Mouse (Mus musculus): Measurements from ENCODE around the gene Prpf31.
"Not testable (repeated sequence)": the region's sequence is repeated elsewhere in the genome, so short reads cannot be mapped to it uniquely, and the experiment has no call there.

Gene Prpf31

DNA sequence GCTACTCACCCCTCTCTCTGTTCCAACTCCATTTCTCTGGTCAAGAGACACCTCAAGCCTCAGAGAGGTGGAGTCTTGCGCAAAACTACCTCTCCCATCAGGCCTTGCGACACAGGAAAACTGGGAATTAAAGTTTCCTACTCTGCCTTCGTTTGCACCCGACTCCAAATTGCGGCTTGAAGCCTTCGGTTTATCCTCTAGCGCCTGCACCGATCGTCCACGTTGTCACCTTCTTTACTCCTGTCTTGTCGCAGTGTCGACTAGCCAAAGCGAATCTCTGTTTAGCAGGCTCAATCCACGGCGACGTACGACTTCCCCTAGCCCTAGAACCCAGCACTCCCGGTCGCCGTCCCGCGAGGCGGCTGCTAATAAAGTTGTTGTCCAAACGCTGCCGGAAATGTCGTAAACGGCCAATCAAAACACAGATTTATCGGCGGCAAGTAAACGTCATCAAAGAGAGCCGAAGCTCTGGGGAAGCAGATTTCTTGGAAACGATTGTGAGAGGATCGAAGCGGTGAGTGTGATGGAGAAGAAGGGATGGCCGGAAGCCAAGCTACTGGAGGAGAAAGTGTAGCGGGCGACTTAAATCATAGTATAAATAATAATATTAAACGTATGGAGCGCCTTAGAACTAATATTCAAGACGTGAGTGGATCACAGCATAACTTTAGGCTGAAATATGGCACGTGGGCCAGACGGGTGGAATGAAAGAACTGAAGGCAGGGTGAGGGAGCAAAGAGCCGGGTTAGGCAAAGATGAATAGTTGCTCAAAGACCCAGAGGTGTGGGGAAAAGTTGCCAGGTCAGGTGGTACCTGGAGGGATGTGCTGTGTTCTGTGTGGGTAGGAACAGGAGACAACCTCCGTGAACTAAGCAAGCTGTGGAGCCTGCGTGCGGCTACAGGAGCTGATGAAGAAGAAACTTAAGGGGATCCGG, at the start of gene Prpf31, which contains the start of gene Tfpt:
TSS of gene Prpf31 (plus strand) at position 443 of the 935 bp plus-strand sequence.
TSS of gene Tfpt (minus strand) at position 387 of the 935 bp plus-strand sequence.
- DNase-seq: peak; percentile 95

DNA sequence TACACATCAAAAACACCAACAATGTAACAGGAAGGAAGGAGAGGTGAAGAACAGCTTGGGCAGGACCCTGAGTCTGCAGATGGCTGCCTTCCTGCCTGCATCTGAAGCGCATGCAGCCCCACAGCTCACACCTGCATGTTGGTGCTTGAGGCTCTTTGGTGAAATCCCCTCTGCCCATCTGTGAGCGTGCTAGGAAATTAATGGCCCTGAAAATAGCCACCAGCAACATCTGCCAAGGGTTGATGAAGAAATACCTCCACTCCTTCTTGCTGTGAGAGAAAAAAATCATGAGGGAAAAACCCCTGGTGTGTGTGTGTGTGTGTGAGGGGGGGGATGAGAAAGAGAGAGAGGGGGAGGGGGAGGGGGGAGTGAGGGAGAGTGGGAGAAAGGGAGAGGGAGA, 49.8 kb upstream of the Prpf31 start:
- DNase-seq: no peak

DNA sequence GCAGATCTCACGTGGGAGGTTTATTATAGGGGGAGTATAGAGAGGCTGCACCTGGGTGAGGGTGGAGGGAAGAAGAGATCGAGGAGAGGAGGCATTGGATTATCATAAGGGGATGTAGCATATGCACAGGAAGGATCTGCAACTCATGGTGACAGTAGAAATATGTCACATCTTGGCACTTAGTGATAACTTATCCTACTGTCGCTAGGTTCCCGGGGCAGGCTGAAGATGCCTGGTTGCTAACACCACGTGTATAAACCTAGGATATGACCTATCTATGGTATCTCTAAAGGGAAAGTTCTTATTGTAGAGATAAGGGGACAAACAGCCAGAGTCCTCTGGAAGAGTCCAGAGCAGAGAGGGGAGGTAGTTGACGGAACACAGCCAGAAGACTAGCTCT, 44.0 kb upstream of the Prpf31 start:
- DNase-seq: no peak

DNA sequence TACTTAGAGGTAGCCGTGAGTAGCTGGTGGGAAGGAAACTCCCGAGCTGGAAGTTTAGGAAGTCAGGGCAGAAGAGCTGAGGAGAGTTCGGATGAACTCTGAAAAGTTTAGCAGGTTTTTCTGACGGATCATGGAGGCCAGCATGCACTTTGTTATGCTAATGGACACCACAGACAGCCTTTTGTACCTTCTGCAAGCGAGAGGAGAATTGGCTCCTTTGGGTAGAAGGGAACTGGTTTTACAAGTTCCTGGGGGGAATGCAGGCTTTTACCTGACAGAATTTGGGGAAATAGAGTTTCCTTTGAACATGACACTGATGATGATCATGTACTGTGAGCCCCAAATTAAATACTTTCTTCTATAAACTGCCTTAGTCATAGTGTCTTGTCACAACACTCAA, 43.5 kb upstream of the Prpf31 start:
- DNase-seq: no peak

DNA sequence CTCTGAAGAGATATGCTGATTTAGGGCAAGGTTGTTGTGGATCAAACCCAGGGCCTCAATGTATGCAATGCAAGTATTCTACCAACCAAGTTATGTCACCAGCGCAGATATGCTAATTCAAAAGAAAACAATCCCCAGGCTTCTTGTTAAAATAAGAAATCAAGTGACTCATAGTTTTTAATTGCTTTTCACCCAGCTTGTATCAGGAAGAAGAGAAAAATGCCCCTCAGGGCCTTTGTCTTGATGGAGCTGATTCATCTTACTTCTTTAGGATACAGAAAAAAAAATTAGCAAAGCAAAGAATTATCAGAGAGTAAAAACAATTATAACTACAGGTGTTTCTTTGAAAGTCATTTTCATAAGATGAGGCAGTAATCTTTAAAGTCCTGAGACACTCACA, 42.5 kb upstream of the Prpf31 start:
- no peak for DNase-seq

DNA sequence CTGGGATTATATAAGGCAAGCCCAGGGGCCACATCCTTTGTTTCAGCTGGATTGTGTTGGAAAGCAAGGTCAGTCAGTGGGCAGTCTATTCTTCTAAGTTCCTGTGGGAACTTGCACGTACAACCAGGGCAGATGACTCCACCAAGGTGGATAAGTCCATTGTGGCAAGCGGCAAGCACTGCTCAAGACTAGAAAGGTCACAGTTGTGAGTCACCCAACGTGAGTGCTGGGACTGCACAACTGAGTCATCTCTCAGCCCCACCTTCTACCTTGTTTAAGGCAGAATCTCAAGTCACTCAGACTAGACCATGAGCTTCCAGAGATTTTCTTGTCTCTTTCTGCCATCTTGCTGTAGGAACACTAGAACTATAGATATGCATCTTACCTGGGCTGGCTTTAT, 39.2 kb upstream of the Prpf31 start:
- no peak for DNase-seq

DNA sequence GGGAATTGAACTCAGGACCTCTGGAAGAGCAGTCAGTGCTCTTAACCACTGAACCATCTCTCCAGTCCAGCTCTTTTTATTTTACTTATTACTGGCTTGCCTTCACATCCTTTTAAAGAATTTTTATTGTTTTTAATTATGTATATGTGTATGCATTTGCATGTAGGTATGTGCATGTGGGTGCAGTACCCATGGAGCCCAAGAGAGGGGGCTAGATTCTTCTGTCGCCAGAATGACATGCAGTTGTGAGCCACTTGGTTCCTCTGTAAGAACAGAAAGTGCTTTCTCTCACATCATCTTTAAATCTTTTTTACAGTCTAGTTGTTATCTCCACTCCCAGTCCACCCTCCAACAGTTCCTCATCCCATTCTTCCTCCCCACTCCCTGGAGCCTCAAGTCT, 38.3 kb upstream of the Prpf31 start:
- no peak for DNase-seq

DNA sequence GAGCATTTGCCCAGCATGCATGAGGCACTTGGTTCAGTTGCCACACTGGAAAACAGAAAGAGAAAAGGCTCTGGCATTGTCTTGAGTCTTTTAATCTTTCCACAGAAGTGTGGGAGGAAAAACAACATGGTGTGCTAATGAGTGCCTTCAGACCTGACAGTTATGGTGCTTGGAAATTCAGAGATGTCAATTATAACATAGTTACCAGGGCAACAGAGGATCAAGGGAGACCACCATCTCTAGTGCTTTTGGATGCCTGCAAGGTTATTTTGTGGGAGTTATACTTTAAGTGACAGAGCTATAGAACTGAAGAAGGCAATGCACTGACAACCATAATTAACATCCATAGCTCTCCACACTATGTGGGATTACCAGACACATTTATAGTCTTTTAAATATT, 35.9 kb upstream of the Prpf31 start:
- no peak for DNase-seq

DNA sequence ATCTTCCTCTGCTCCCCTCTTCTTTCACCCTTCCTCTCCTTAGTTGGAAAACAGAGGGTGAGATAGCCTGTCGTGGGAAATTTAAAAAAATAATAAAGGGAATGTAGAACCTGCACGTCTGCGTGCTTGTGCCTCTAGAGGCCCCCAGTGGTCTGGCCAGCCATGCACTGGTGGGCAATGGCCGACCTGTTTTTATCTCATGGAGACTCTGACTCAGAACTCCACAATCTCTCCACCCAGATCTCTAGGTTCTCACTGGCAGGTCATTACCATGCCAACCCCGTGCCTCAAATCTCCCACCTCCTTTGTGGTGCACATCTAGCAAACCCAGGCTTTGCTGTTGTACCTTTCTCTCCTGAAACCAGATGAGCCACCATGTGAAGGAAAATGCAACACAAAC, 35.1 kb upstream of the Prpf31 start:
- no peak for DNase-seq

DNA sequence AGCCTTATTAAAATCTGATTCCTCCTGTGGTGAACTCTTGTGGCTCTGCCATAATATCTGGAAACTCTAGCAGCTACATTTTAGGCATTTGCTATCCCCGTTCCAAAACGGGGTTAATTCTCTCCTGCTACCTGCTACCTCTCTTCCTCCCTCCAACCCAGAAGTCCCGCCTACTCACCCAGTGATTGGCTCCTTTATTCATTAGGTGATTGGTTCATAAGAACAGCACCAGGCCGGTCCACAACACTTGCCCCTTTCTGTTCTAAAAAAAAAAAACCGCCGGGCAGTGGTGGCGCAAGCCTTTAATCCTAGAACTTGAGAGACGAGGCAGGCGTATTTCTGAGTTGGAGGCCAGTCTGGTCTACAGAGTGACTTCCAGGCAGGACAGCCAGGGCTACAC, 34.6 kb upstream of the Prpf31 start:
- no peak for DNase-seq

DNA sequence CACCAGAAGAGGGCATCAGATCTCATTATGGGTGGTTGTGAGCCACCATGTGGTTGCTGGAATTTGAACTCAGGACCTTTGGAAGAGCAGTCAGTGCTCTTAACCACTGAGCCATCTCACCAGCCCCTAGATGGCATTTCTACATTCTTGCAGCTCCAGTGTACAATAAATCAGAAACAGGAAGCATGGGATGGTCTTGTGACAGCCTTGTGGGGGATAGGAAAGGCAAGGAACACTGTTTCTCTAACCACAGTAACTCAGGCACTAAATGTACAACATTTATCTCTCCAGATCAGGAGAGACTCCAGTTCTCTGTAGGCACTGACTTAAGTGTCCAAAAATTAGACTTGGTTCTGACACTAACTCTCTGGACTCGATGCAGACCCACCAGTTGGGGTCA, 32.0 kb upstream of the Prpf31 start:
- not testable (repeated sequence) for DNase-seq

DNA sequence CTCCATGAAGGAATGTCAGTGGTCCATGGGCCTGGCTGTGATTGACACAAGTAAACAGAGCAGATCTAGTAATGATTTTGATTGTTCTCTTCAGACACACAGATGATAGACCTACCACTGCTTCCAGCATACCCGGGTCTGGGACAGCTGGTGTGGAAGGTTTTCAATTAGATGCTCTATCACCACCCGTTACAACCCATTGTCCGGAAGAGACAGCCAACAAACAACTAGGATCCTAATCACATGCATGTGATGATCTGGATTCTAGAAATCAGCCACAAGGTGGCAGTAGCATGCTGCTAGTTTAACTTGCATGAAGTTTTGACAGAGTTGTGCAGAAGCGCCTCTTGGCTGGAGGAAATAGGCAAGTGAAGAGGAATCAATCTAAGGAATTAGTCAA, 28.7 kb upstream of the Prpf31 start:
- DNase-seq: peak; percentile 53

DNA sequence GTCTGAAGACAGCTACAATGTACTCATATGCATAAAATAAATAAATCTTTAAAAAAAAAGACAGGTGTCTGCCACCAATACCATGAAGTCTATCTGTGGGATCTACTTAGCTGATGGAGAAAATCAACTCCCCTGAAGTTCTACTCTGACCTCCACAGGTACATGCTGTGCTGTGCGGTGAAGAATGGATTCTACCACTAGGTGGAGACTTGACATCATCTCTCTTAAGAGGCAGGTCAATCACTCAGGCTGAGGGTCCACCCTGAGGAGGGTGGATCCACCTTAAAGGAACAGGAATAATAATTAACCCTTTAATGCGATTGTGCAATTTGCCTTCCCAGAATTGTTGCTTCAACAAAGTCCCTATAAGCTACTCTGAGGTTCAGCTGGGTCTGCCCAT, 23.0 kb upstream of the Prpf31 start:
- no peak for DNase-seq

DNA sequence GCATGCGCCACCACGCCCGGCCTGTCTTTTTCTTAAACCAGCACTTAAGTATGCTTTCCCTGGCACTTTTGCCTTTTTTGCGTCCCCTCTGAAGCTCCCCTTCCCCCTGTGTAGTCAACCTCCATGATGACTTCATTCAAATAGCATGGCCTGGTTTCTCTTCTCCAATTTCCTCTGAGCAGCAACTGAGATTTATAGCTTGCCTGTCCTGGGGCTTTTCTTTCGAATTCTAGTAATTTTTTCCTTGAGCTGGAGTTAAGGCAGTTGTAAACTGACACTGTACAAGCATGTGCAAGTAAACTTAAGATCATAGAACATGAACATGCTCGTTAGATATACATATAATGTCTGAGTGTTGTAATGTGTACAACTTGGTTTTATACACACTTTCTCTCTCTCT, 22.4 kb upstream of the Prpf31 start:
- no peak for DNase-seq

DNA sequence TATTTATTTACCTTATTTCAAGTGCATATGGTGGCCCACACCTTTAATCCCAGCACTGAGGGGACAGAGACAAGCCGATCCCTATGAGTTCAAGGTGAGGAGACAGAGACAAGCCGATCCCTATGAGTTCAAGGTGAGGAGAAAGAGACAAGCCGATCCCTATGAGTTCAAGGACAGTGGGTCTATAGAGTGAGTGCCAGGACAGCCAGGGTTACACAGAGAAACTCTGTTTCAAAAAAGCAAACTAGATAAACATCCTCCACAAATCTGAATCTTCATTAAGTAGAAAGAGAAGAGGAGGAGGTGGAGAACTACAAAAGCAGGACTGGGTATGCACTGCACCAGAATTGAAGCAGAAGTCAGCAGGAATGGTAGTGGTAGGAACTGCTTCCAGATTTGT, 21.1 kb upstream of the Prpf31 start:
- no peak for DNase-seq

DNA sequence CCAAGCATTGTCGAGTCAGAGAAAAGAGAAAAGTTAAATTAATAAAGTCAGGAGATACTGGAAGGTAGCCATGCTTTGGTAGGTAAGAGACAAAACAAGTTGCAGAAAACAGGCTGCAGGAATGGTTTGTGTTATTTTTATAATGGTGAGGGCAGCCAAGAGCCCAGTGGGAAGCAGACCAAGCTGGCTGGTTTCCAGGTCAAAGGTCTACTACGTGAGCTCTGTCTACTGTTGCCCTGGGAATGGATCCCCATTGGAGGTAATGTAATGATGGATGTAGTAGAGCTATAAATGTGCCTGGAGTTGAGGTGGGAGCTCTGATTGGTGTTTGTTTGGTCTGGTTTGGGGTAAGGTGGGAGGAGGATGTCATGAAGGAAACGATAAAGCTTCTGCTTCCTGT, 20.7 kb upstream of the Prpf31 start:
- no peak for DNase-seq

DNA sequence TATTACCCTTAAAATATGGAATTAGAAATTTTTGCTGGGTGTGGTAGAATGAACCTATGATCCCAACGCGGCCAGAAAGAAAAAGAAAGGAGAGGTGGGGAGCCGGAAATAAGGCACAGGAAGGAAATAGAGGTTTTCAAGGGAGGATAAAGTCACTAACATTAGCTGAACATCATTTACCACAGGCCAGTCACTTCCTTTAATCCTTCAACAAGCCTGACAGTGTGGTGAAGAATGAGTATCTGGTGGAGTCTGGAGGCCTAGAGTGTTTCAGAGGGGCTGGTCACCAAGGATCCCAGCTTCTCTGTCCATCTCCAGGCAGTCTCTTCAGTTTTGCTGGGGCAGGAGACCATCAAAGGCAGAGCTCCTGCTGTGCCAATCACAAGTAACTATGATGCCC, 19.3 kb upstream of the Prpf31 start:
- no peak for DNase-seq

DNA sequence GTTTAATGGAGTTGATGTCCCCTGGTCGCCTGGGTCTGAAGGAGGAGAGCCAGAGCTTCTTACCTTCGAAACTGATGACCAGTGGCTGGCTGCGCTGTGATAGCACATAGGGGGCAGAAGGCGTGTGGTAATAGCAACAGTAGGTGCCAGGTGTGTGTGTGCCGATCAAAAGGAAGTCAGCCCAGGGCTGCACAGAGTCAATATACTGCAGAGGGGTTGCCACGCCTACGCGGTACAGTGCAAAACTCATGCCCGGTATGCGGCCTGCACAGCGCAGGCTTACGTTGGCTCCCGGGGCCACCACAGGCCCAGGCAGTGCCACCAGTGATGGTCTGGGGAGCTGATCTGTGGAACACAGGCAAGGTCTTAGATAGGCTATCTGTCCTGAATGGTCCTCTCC, 18.8 kb upstream of the Prpf31 start:
- DNase-seq: no peak

DNA sequence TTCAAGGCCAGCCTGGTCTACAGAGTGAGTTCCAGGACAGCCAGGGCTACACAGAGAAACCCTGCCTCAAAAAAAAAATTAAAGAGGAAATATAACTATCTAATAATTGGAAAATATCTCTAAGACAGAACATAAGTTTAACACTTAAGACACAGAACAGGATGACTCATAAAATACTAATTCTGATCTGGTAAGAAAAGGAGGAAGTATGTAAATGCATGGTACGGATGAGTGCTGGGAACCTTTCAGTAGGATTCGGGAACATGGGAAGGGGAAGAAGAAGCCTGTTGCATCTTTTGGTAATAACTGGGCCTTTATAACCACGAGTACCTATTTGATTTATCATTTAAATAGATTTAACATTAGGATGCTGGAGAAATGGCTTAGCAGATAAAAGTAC, 15.8 kb upstream of the Prpf31 start:
- no peak for DNase-seq

DNA sequence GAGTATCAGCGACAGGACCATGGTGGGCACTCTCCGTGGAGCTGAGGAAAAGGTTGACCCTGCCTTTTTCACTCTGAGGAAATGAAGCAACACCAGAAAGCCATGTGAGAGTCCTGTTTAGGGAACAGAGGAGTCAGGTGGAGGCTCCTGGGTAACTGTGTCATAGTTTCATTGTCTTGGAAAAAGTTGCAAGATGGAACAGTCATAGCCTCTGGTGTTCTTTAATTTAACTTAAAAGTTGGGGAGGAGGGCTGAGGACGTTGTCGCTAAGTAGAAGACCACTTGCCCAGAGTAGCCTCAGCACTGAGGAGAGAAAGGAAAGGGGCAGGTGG, 13.8 kb upstream of the Prpf31 start, which contains the start of gene Oscar:
TSS of gene Oscar (minus strand) at position 101 of the 332 bp plus-strand sequence.
- DNase-seq: no peak

DNA sequence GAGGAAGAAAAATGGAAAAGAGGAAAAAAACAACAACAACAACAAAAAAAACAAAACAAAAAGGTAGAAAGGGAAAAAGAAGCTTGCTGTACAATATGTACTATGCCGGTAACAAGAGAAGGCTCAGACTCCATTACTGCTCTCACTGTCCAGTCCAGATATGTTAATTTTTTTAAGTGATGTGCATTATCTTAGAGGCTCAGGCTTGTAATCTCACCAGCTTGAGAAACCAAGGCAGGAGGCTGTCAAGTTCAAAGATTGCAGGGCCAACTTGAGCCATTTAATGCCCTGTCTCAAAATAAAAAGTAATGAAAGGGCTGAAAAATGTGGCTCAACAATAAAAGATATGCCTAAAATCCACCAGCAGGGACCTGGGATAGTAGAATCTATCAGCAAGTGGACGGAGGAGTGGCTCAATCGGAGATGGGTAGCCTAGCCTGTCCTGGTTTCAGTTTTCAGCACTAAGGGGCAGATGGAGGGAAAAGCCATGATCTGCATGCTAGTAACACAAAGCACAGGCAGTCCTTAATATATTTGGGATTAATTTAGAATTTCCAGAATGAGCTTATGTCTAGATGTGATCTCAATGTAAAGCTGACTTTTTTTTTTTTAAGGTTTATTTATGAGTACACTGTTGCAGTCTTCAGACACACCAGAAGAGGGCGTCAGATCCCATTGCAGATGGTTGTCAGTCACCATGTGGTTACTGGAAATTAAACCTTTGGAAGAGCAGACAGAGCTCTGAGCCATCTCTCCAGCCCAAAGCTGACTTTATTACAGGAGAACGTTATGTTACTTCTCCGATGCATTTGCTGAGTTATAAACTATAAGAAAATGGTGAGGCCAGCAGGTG, 13.2 kb upstream of the Prpf31 start:
- peak; percentile 21 for DNase-seq

DNA sequence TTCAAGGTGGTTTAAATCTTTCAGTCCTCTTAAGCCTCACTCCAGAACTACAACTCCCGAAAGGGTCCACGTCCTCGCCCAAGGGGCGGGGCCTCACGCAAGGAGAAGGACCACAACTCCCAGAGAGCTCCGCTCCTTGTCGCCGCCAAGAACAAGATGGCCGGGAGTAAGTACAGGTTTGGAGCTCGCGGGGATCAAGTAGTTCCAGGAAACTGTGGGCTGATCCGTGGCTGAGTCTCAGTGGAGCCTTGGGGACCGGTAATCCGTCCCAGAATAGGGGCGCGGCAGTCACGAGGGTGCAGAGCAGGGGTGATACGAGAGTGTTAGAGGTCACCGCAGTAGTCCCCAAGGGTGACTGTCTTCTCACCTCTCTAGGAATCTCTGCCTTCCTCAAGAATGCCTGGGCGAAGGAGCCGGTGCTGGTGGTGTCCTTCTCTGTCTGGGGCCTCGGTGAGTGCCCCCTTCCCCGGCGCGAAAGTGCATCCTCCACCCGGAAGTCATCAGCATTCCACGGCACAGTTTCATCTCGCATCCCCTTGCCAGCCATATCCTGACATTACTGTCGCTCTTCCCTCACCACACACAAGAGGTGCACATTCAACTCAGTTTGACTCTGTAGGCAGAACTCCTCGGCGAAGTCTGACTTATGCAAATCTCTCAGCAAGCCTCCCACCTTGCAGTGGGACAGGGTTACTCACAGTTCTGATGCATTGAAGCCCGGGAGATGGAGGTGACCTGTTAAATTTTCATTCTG, 12.4 kb upstream of the Prpf31 start, which contains the start of gene Ndufa3:
TSS of gene Ndufa3 (plus strand) at position 132 of the 754 bp plus-strand sequence.
- peak; percentile 90 for DNase-seq

DNA sequence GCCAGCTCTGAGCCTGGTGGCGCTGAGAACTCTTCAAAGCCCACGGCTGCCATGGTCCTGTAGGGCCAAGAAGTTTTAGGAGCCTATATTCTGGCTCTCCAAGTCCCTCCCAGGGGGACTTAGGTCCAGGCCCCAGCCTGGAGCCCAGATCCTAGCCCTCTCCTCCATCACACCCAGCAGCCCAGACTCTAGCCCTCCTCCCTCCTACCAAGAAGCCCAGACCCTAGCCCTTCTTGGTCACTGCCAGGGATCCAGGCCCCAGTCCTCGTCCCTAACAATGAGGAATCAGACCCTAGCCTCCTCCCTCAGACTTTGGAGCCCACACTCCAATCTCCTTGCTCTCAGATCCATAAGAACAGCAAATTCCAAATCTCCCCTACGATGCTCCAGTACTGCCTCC, 755 bp upstream of the Prpf31 start:
- DNase-seq: no peak
